In genomic region chr17:33915671-33916250, GRCm38 (mm10) we compare ENCODE assay signal across 8 mouse cellular contexts. TPM values are rescaled to one million over a fixed set of nuclear protein-coding genes. Genes with fewer than 3 reads are reported as not detected.
DNase-seq lines count a peak whose midpoint lies in the region; ATAC-seq lines count a peak whose summit lies in the region.

Gene Tapbp, plus strand, starts transcription at chr17:33915899.
Gene Zbtb22, plus strand, starts transcription at chr17:33915904.

- H3K4me3 ChIP-seq in intestine, embryonic 14.5 days (ENCODE audit: low read depth, low read length), result peak within 1 kb of the TSS; percentile 52

- H3K9me3 ChIP-seq in intestine, embryonic 14.5 days (ENCODE audit: control insufficient read depth, low read length), result no peaks in the 10 kb centered on the region

- H3K27ac ChIP-seq in intestine, embryonic 14.5 days (ENCODE audit: low read depth), result peak within 1 kb of the TSS; percentile 78

- H3K4me1 ChIP-seq in intestine, embryonic 14.5 days (replicated peaks; ENCODE audit: control insufficient read depth, insufficient read depth, low read length), result peaks cover 24% of the 10 kb centered on the region

- DNase-seq in adrenal gland, adult 18-20 months (ENCODE audit: low spot score in 2 of 2), result peak; percentile 87 to 89
- peak; percentile 98 for DNase-seq in embryo, embryonic 11 days
- peak; percentile 97 for DNase-seq in gastrocnemius, postnatal 25 days
- peak; percentile 94 for DNase-seq in intestine, embryonic 14.5 days (ENCODE audit: low spot score)
- DNase-seq in left cerebral cortex, postnatal 14 days (ENCODE audit: low spot score in 2 of 2), result peak; percentile 97 to 98
- peak; percentile 98 for DNase-seq in mesoderm, embryonic 11.5 days (ENCODE audit: low read depth, low spot score)
- DNase-seq in right cerebral cortex, postnatal 36 days (ENCODE audit: low spot score in 2 of 2), result peak; percentile 94 to 97
- peak; percentile 99 for DNase-seq in yolk sac, embryonic 10.5 days (ENCODE audit: low spot score)

- H3K27me3 ChIP-seq in intestine, embryonic 14.5 days (replicated peaks; ENCODE audit: control insufficient read depth, insufficient read depth, low read length), result no peaks in the 10 kb centered on the region

- intact Hi-C loops in left cerebral cortex, postnatal 14 days (cut with DNase I), result no loop called here

- peaks cover 53% of the 10 kb centered on the region for H3K36me3 ChIP-seq in intestine, embryonic 14.5 days (ENCODE audit: control insufficient read depth, insufficient read depth, low read length)

- H3K4me2 ChIP-seq in intestine, embryonic 14.5 days (ENCODE audit: low read length), result peak within 1 kb of the TSS; percentile 71

- WGBS in intestine, embryonic 14.5 days, result under 1% methylated on average over 31 of the region's 34 CpGs

- peak; percentile 87 for ATAC-seq in intestine, embryonic 14.5 days (replicated peaks; ENCODE audit: low FRiP score, low TSS enrichment, low read depth)

- H3K9ac ChIP-seq in intestine, embryonic 14.5 days (ENCODE audit: low read length), result peak within 1 kb of the TSS; percentile 55

RNA-seq across cellular contexts. Expression of gene Tapbp, which starts in this region (rescaled TPM):
- 100 to 1,000 TPM; 179 to 234 TPM for total RNA-seq in adrenal gland, adult 18-20 months (2021)
- 10 to 100 TPM; 31.2 to 41.2 TPM for total RNA-seq in gastrocnemius, postnatal 25 days (2021)
- 32.3 and 32.5 TPM in 2 replicates for polyA plus RNA-seq in intestine, embryonic 14.5 days (2014; fragmentation: Nextera tagmentation; extraction: Ambion mirVana)
- total RNA-seq in left cerebral cortex, postnatal 14 days (2021), result 10 to 100 TPM; 23.3 to 35.7 TPM

RNA-seq across cellular contexts. Expression of gene Zbtb22, which starts in this region (rescaled TPM):
- total RNA-seq in adrenal gland, adult 18-20 months (2021), result 10 to 100 TPM; 20.3 to 23.3 TPM
- 10 to 100 TPM; 11.1 to 11.3 TPM for total RNA-seq in gastrocnemius, postnatal 25 days (2021)
- 9.4 and 9.8 TPM in 2 replicates for polyA plus RNA-seq in intestine, embryonic 14.5 days (2014; fragmentation: Nextera tagmentation; extraction: Ambion mirVana)
- total RNA-seq in left cerebral cortex, postnatal 14 days (2021), result 10 to 100 TPM; 29.7 to 35.2 TPM

Comparison
In these comparisons a context has a peak if more than half of its experiments do, and no peak if none do; other contexts are left out.
1. Peak in every context shown above with its lines: DNase-seq, ATAC-seq, H3K4me3 ChIP-seq and H3K27ac ChIP-seq.
2. RNA of gene Tapbp (total RNA-seq): 179 to 234 TPM in adrenal gland, adult 18-20 months; 31.2 to 41.2 TPM in gastrocnemius, postnatal 25 days and 23.3 to 35.7 TPM in left cerebral cortex, postnatal 14 days; every median in the first group is over 4 times any median in the second.